Mouse (Mus musculus): ENCODE data around the gene 4930516K23Rik. TPM values are rescaled to one million over a fixed set of nuclear protein-coding genes. Genes with fewer than 3 reads are reported as not detected.

4930516K23Rik gene
- polyA plus RNA-seq, 1 experiment from 2014 or later: not detected

GRCm38 (mm10) chr7:104026978-104027377 is 34.3 kb downstream of the 4930516K23Rik start:
- Histone ChIP-seq H3K9me3 (replicated peaks; ENCODE audit: control insufficient read depth, low read length) (no peaks in the 10 kb centered on the region), H3K4me3 (ENCODE audit: low read depth, low read length) (no peak overlapping the region), H3K27ac (ENCODE audit: low read depth, low read length) (no peak overlapping the region), H3K27me3 (replicated peaks; ENCODE audit: control insufficient read depth, insufficient read depth, low read length) (no peaks in the 10 kb centered on the region), H3K4me1 (ENCODE audit: control insufficient read depth, insufficient read depth, low read length) (no peaks in the 10 kb centered on the region), H3K36me3 (ENCODE audit: control insufficient read depth, insufficient read depth, low read length) (no peaks in the 10 kb centered on the region), H3K9ac (ENCODE audit: low read length) (no peak overlapping the region), H3K4me2 (ENCODE audit: low read length) (no peak overlapping the region)
- 78% methylated on average over 3 of the region's 3 CpGs for WGBS
- ATAC-seq (no peak), DNase-seq (ENCODE audit: low spot score) (no peak)

DNA sequence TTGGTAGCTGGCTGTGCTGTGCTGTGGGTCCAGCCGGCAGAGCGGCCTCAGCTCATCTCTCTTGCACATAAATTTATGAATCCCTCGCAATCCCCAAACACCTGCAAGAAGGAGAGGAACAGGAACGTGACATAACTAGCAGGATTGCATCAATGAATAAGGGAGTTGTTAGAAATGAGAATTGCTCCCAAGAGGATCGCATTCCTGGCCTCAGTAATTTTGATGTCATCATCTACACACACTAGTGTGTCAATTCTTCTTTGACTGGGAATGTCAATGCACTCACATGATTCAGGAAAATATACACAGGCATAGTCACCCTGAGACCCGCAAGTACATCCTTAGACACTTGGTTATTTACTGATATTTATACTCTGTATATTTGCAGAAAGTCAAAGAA is 35.8 kb downstream of the 4930516K23Rik start, which contains the start of gene Olfr640:
Gene Olfr640, minus strand, starts transcription at position 101 of the 400 bp plus-strand sequence.
- H3K27me3 ChIP-seq (replicated peaks; ENCODE audit: control insufficient read depth, insufficient read depth, low read length): no peaks in the 10 kb centered on the region
- H3K4me1 ChIP-seq (ENCODE audit: control insufficient read depth, insufficient read depth, low read length): no peaks in the 10 kb centered on the region
- no peak within 1 kb of the TSS for H3K4me2 ChIP-seq (ENCODE audit: low read length)
- no peak within 1 kb of the TSS for H3K4me3 ChIP-seq (ENCODE audit: low read depth, low read length)
- H3K27ac ChIP-seq (ENCODE audit: low read depth, low read length): no peak within 1 kb of the TSS
- H3K36me3 ChIP-seq (ENCODE audit: control insufficient read depth, insufficient read depth, low read length): no peaks in the 10 kb centered on the region
- no peaks in the 10 kb centered on the region for H3K9me3 ChIP-seq (replicated peaks; ENCODE audit: control insufficient read depth, low read length)
- no peak for ATAC-seq
- no peak for DNase-seq (ENCODE audit: low spot score)
- H3K9ac ChIP-seq (ENCODE audit: low read length): no peak within 1 kb of the TSS
- WGBS: 86% methylated on average over 6 of the region's 6 CpGs

DNA sequence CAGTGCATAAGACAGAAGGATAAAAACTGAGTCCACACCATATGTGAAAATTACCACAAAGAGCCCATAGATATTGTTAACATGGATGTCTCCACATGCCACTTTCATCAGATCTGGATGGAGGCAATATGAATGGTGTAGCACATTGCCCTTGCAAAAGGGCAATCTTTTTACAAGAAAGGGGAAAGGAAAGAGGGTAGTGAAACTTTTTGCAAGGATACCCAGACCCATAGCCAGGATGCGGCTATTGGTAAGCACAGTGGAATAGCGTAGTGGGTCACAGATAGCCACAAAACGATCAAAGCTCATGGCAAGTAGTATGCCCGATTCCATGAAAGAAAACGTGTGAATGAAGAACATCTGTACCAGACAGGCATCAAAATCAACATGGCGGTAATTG is 39.6 kb downstream of the 4930516K23Rik start:
- 90% methylated on average over 6 of the region's 6 CpGs for WGBS
- ATAC-seq: no peak
- no peak overlapping the region for H3K27ac ChIP-seq (ENCODE audit: low read depth, low read length)
- no peaks in the 10 kb centered on the region for H3K36me3 ChIP-seq (ENCODE audit: control insufficient read depth, insufficient read depth, low read length)
- H3K9me3 ChIP-seq (replicated peaks; ENCODE audit: control insufficient read depth, low read length): no peaks in the 10 kb centered on the region
- no peak for DNase-seq (ENCODE audit: low spot score)
- no peaks in the 10 kb centered on the region for H3K4me1 ChIP-seq (ENCODE audit: control insufficient read depth, insufficient read depth, low read length)
- no peak overlapping the region for H3K4me2 ChIP-seq (ENCODE audit: low read length)
- no peak overlapping the region for H3K4me3 ChIP-seq (ENCODE audit: low read depth, low read length)
- H3K9ac ChIP-seq (ENCODE audit: low read length): no peak overlapping the region
- H3K27me3 ChIP-seq (replicated peaks; ENCODE audit: control insufficient read depth, insufficient read depth, low read length): no peaks in the 10 kb centered on the region

GRCm38 (mm10) chr7:104018953-104019352 is 42.3 kb downstream of the 4930516K23Rik start:
- Histone ChIP-seq H3K9me3 (replicated peaks; ENCODE audit: control insufficient read depth, low read length) (no peaks in the 10 kb centered on the region), H3K36me3 (ENCODE audit: control insufficient read depth, insufficient read depth, low read length) (no peaks in the 10 kb centered on the region), H3K4me3 (ENCODE audit: low read depth, low read length) (no peak overlapping the region), H3K27ac (ENCODE audit: low read depth, low read length) (no peak overlapping the region), H3K27me3 (replicated peaks; ENCODE audit: control insufficient read depth, insufficient read depth, low read length) (no peaks in the 10 kb centered on the region), H3K9ac (ENCODE audit: low read length) (no peak overlapping the region), H3K4me2 (ENCODE audit: low read length) (no peak overlapping the region), H3K4me1 (ENCODE audit: control insufficient read depth, insufficient read depth, low read length) (no peaks in the 10 kb centered on the region)
- WGBS: 83% methylated on average over 1 of the region's 1 CpGs
- no peak for DNase-seq (ENCODE audit: low spot score)
- no peak for ATAC-seq

DNA sequence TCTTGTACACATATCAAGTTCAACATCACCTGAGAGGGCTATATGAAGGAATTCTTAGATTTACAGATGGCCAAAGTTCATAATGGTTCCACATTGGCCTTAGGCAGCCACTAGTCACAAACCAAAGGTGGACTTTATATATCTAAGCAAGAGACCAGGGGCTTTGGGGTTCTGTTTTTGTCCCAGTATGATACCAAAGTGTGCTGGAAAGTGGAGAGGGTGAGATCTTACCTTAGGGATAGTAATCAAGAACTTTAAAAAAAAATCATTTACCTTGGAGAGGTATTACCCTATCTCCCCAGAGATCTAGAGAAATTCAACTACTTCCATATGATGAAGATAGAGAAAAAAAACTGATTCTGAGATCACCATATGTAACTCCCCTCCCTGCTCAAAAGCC is 44.0 kb downstream of the 4930516K23Rik start, which contains the start of gene Olfr639:
Gene Olfr639, minus strand, starts transcription at position 101 of the 400 bp plus-strand sequence.
- Histone ChIP-seq H3K4me2 (ENCODE audit: low read length) (no peak within 1 kb of the TSS), H3K27me3 (replicated peaks; ENCODE audit: control insufficient read depth, insufficient read depth, low read length) (no peaks in the 10 kb centered on the region), H3K9me3 (replicated peaks; ENCODE audit: control insufficient read depth, low read length) (no peaks in the 10 kb centered on the region), H3K4me1 (ENCODE audit: control insufficient read depth, insufficient read depth, low read length) (no peaks in the 10 kb centered on the region), H3K27ac (ENCODE audit: low read depth, low read length) (no peak within 1 kb of the TSS), H3K4me3 (ENCODE audit: low read depth, low read length) (no peak within 1 kb of the TSS), H3K36me3 (ENCODE audit: control insufficient read depth, insufficient read depth, low read length) (no peaks in the 10 kb centered on the region), H3K9ac (ENCODE audit: low read length) (no peak within 1 kb of the TSS)
- DNase-seq (ENCODE audit: low spot score) (no peak), ATAC-seq (no peak)

Other genes starting within 250 kb of the 4930516K23Rik start
- gene Hbb-bt, start 247.4 kb downstream of the 4930516K23Rik start, polyA plus RNA-seq (2014; fragmentation: Nextera tagmentation; extraction: Ambion mirVana): 1,580 and 1,724 TPM in 2 replicates
- gene Hbb-bs, start 233.3 kb downstream of the 4930516K23Rik start, polyA plus RNA-seq (2014; fragmentation: Nextera tagmentation; extraction: Ambion mirVana): 3,810 and 4,891 TPM in 2 replicates
- gene Hbb-bh2, start 220.9 kb downstream of the 4930516K23Rik start, polyA plus RNA-seq (2014; fragmentation: Nextera tagmentation; extraction: Ambion mirVana): not detected in 2 replicates
- gene Hbb-bh1, start 218.3 kb downstream of the 4930516K23Rik start, polyA plus RNA-seq (2014; fragmentation: Nextera tagmentation; extraction: Ambion mirVana): 0.90 and 2.5 TPM in 2 replicates
- gene Hbb-y, start 208.2 kb downstream of the 4930516K23Rik start, polyA plus RNA-seq (2014; fragmentation: Nextera tagmentation; extraction: Ambion mirVana): 152 and 669 TPM in 2 replicates
- gene Olfr66, start 175.2 kb downstream of the 4930516K23Rik start, polyA plus RNA-seq (2014; fragmentation: Nextera tagmentation; extraction: Ambion mirVana): not detected in 2 replicates
- gene Olfr64, start 167.0 kb downstream of the 4930516K23Rik start, polyA plus RNA-seq (2014; fragmentation: Nextera tagmentation; extraction: Ambion mirVana): not detected in 2 replicates
- not detected in 2 replicates for gene Olfr65, start 158.0 kb downstream of the 4930516K23Rik start, polyA plus RNA-seq (2014; fragmentation: Nextera tagmentation; extraction: Ambion mirVana)
- gene Olfr631, start 132.6 kb downstream of the 4930516K23Rik start, polyA plus RNA-seq (2014; fragmentation: Nextera tagmentation; extraction: Ambion mirVana): not detected in 2 replicates
- gene Olfr632, start 127.1 kb downstream of the 4930516K23Rik start, polyA plus RNA-seq (2014; fragmentation: Nextera tagmentation; extraction: Ambion mirVana): not detected in 2 replicates
- not detected in 2 replicates for gene Olfr633, start 117.0 kb downstream of the 4930516K23Rik start, polyA plus RNA-seq (2014; fragmentation: Nextera tagmentation; extraction: Ambion mirVana)
- gene Olfr635, start 90.3 kb downstream of the 4930516K23Rik start, polyA plus RNA-seq (2014; fragmentation: Nextera tagmentation; extraction: Ambion mirVana): not detected in 2 replicates
- gene Olfr638, start 62.7 kb downstream of the 4930516K23Rik start, polyA plus RNA-seq (2014; fragmentation: Nextera tagmentation; extraction: Ambion mirVana): not detected in 2 replicates
- gene Olfr639, start 44.1 kb downstream of the 4930516K23Rik start, polyA plus RNA-seq (2014; fragmentation: Nextera tagmentation; extraction: Ambion mirVana): not detected in 2 replicates
- gene Olfr640, start 35.9 kb downstream of the 4930516K23Rik start, polyA plus RNA-seq (2014; fragmentation: Nextera tagmentation; extraction: Ambion mirVana): not detected in 2 replicates
- gene Olfr641, start 26.0 kb downstream of the 4930516K23Rik start, polyA plus RNA-seq (2014; fragmentation: Nextera tagmentation; extraction: Ambion mirVana): not detected in 2 replicates
- not detected in 2 replicates for gene Olfr642, start 8.8 kb downstream of the 4930516K23Rik start, polyA plus RNA-seq (2014; fragmentation: Nextera tagmentation; extraction: Ambion mirVana)
- gene Olfr644, start 10.4 kb upstream of the 4930516K23Rik start, polyA plus RNA-seq (2014; fragmentation: Nextera tagmentation; extraction: Ambion mirVana): not detected in 2 replicates
- gene Olfr645, start 24.0 kb upstream of the 4930516K23Rik start, polyA plus RNA-seq (2014; fragmentation: Nextera tagmentation; extraction: Ambion mirVana): not detected in 2 replicates
- not detected in 2 replicates for gene Olfr646, start 43.4 kb upstream of the 4930516K23Rik start, polyA plus RNA-seq (2014; fragmentation: Nextera tagmentation; extraction: Ambion mirVana)
- not detected in 2 replicates for gene Ubqln5, start 68.4 kb upstream of the 4930516K23Rik start, polyA plus RNA-seq (2014; fragmentation: Nextera tagmentation; extraction: Ambion mirVana)
- gene Olfr643, start 76.0 kb upstream of the 4930516K23Rik start, polyA plus RNA-seq (2014; fragmentation: Nextera tagmentation; extraction: Ambion mirVana): not detected in 2 replicates
- not detected in 2 replicates for gene Ubqln3, start 81.8 kb upstream of the 4930516K23Rik start, polyA plus RNA-seq (2014; fragmentation: Nextera tagmentation; extraction: Ambion mirVana)
- gene Ubqlnl, start 89.1 kb upstream of the 4930516K23Rik start, polyA plus RNA-seq (2014; fragmentation: Nextera tagmentation; extraction: Ambion mirVana): not detected in 2 replicates
- gene Olfm5, start 103.4 kb upstream of the 4930516K23Rik start, polyA plus RNA-seq (2014; fragmentation: Nextera tagmentation; extraction: Ambion mirVana): not detected in 2 replicates
- gene Olfr648, start 121.9 kb upstream of the 4930516K23Rik start, polyA plus RNA-seq (2014; fragmentation: Nextera tagmentation; extraction: Ambion mirVana): 0.27 and 0.33 TPM in 2 replicates
- gene Olfr649, start 134.5 kb upstream of the 4930516K23Rik start, polyA plus RNA-seq (2014; fragmentation: Nextera tagmentation; extraction: Ambion mirVana): not detected in 2 replicates
- gene Trim6, start 157.3 kb upstream of the 4930516K23Rik start, polyA plus RNA-seq (2014; fragmentation: Nextera tagmentation; extraction: Ambion mirVana): 0.27 TPM in 1 of 2 replicates, not detected in the other
- 0.47 and 0.53 TPM in 2 replicates for gene Trim34a, start 183.0 kb upstream of the 4930516K23Rik start, polyA plus RNA-seq (2014; fragmentation: Nextera tagmentation; extraction: Ambion mirVana)
- 0.07 TPM in 1 of 2 replicates, not detected in the other for gene Trim5, start 226.6 kb upstream of the 4930516K23Rik start, polyA plus RNA-seq (2014; fragmentation: Nextera tagmentation; extraction: Ambion mirVana)